Mouse (Mus musculus) small intestine, adult 2 months (tissue): Measurements from ENCODE around the gene Cand2.

ENCODE experiments used
- CTCF ChIP-seq: fragments of 200-500 bp; IDR thresholded peaks from 2 replicates; pipeline ENCODE4 v1.5.1; 2012; ENCODE audit warnings: low read depth, mild to moderate bottlenecking, control low read depth, inconsistent platforms, low read length, moderate library complexity, mixed read lengths; ENCODE audit not compliant: insufficient replicate concordance, insufficient read length; ENCODE audit errors: extremely low read depth
- POLR2A ChIP-seq: fragments of 200-500 bp; IDR thresholded peaks from 2 replicates; pipeline ENCODE4 v1.6.1; 2012; ENCODE audit warnings: low read depth, mild to moderate bottlenecking, control low read depth, inconsistent platforms, low read length, moderate library complexity

- no peak for TF ChIP-seq CTCF
- no peak for TF ChIP-seq POLR2A
Measured at GRCm38 (mm10) chr6:115727570-115727969, 46.8 kb upstream of the Cand2 start.
